Mouse (Mus musculus): ENCODE measurements around the gene Aarsd1.
"Not testable (repeated sequence)": the region's sequence is repeated elsewhere in the genome, so short reads cannot be mapped to it uniquely, and the experiment has no call there.

Gene Aarsd1

DNA sequence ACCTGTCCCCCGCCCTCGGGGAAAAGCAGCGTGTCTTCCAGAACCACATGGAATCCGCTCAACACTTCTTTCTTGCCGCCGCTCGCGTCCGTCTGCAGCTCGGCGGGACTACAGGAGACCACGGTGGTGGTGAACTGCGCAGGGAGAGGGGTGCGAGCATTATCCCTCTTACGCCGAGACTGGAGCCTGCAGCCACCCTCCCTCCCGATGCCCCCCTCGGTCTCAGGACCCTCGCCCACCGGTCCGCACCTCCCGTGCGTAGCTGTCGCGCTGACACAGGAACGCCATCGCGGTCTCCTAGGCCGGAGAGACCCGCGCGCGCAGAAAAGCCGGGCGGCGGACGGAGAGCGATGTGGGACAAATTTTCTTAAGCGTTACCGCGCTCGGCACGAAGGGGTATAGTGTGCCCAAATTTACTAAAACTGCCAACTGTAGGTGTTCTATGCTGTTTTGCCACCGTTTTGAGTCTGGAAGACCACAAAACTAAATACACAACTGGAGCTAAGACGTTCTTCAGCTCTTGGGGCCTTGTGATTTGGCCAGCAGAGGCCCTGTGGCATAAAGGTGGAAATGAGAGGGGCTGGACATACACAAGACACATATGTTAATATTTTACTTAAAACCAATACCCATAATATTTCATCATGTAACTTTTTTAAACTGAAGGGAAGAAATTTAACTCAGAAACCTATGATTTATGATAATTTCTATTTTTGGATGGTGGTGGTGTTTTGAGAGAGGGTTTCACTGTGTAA, at the start of gene Aarsd1:
Gene Aarsd1 (minus strand): TSS at position 515 of the 755 bp plus-strand sequence.
- DNase-seq (ENCODE audit: low spot score), result peak; percentile 87

GRCm38 (mm10) chr11:101466552-101466950, 49.1 kb upstream of the Aarsd1 start:
- DNase-seq (ENCODE audit: low spot score), result not testable (repeated sequence)

- peak; percentile 80 for DNase-seq (ENCODE audit: low spot score)
Measured at GRCm38 (mm10) chr11:101465869-101466551, 48.6 kb upstream of the Aarsd1 start, which contains the start of gene Vat1. Vat1 (minus strand) TSS chr11:101466230.

DNA sequence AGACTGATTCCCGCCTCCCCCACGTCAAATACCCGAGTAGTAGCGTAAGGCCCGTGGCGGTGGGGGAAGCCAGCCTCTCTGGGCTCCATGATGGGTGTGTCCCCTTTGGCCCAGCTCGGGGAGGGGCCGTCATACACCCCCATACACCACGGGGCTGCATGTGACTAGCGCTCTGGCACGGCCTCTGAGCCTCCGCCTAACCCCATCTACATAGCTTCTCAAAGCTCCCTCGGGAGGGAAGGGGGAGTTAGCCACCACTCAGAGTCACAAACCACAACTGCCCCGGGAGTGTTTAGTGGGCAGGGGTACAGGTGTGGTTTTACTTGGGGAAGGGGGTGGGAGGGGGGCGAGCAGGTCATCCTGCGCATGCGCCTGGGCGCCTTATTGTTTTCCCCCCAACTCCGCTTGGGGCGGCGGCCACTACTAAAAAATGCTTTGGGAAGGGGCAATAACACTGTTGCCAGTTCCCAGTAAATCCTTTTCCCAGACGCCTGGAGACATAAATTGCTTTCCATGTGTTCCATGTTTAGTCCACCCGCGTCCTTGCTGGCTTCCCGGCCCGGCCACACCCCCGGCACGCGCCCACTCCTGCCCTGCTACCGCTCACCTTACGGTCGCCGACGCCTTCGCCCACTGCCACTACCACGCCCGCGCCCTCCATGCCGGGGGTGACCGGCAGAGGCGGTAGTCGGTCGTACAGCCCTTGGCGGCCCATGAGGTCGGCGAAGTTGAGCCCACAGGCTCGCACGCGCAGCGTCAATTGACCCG, 47.9 kb upstream of the Aarsd1 start:
- peak; percentile 75 for DNase-seq (ENCODE audit: low spot score)

- no peak for DNase-seq (ENCODE audit: low spot score)
Measured at GRCm38 (mm10) chr11:101464211-101465100, 47.0 kb upstream of the Aarsd1 start, which contains the start of gene Rnd2. Rnd2 (plus strand) TSS chr11:101464999.

DNA sequence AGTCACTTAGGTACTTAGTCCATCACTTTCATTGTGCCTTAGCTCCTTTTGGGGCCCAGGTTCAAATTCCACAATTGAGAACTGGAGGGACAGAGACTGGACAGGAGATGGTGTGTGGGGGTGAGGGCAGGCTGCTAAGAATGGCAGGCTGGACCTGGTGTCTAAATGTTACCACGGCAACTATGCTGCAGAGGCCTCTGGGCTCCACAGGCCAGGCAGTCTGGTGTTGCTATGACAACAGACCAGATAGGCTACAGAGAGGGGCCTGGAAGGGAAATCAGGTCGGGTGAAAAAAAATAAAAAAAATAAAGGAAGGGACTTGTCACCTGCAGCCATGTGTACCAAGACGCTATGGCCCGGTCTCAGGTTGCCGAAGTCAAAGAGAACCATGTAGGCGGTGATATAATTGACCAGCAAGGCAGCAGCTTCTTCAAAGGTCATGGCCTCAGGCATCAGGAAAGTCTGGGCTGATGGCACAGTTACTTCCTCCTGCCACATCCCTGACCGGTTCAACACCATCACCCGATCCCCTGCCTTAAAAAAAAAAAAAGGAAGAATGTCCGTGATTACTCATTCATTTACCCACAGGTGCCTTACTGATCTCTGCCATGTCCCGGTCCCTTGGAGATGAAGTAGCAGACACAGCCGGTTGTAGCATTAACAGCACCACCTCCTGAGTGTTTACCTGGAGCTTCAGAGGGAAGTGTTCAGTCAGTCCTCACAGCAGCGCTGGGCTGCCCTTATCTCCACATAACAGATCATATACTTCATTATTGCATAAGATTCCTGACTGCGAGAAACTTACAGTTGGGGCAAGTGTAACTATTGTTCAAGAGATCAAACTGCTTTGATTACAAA, 45.4 kb upstream of the Aarsd1 start:
- peak; percentile 3 for DNase-seq (ENCODE audit: low spot score)

DNA sequence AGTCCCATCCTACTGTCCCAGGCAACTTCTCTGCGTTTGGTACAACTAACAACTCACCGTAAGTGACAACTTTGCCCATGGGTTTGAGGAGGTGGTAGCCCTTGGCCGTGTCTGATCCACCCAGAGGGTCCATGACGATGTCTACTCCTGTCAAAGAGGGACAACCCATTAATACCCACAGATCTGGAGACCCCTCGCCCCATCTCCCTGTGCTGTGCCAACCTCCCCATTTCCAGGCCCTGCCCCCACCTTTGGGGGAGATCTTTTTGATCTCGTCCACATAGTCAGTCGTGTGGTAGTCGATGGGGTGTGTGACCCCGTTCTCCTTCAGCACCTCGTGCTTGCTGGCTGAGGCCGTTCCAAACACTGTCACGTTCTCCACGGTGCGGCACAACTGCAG, 44.7 kb upstream of the Aarsd1 start:
- peak; percentile 6 for DNase-seq (ENCODE audit: low spot score)

DNA sequence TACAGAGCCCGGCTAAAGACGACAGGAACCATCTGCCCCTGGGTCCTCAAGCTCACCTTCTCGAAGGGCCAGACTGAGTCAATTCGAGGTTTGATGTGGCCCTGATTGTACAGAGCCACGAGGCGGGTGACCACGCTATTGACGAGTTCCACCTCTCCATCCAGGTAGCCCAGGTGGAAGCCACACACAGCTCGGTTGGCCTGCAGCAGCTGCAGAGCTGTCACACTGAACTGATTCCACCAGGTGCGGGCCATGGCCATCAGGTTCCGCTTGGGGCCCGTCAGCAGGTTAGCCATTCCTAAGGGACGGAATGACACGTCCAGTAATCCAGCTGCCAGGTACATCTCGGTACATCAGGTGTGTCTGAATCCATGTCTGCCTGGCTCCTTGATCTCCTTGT, 42.9 kb upstream of the Aarsd1 start:
- DNase-seq (ENCODE audit: low spot score), result no peak

DNA sequence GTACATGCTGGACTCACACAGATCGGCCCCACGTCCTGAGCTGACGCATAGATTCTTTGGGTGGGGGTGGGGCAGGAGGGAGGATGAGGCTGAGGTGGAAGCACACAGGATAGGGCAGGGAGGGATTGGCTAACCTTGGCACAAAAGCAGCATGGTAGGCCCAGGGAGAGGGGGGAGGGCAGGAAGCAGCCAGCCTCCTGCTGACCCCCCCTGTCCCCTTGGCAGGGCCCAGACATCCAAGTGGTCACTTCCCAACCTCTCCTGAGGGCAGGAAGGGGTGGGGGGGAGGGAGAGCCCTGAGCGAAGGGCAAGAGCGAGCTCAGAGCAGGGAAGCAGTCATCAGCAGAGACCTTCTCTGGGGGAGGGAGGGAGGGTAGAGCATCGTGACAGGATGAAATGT, 42.3 kb upstream of the Aarsd1 start:
- DNase-seq (ENCODE audit: low spot score), result no peak

DNA sequence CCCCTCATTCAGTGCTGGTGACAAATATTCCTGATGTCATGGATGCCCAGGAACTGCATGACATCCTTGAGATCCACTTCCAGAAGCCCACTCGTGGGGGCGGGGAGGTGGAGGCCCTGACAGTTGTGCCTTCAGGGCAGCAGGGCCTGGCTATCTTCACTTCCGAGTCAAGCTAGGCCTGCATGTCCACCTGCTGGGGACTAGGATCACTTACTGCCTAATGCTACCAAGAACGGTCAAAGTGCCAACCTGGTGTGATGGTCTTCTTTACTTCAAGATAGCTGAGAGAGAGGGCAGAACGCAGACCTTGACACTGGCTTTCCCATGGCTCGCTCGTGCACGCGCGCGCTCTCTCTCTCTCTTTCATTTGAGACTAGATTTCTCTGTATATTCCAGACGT, 40.8 kb upstream of the Aarsd1 start:
- no peak for DNase-seq (ENCODE audit: low spot score)

DNA sequence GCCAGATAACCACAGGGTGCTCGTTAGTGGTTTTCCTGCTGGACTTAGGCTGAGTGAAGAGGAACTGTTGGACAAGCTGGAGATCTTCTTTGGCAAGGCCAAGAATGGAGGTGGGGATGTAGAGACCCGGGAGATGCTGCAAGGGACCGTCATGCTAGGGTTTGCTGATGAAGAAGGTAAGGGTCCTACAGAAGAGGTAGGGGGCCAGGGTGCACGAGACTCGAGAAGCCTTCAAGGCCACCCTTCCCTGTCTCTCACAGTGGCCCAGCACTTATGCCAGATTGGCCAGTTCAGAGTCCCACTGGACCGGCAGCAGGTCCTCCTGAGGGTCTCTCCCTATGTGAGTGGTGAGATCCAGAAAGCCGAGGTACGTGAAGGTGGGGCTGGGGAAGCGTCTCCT, 40.2 kb upstream of the Aarsd1 start:
- no peak for DNase-seq (ENCODE audit: low spot score)

DNA sequence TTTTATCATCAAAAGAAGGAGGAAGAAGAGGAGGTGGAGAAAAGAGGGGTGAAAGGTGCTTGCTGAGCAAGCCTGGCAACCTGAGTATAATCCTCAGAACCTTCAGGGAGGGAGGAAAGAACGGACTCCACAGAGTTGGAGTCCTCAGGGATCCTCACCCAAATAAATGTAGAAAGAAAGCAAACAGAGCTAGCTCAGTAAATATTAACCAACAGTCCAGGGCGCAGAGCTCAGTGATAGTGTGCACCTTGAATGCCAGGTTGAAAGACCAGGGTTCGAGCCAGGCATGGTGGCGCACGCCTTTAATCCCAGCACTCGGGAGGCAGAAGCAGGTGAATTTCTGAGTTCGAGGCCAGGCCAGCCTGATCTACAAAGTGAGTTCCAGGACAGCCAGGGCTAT, 38.2 kb upstream of the Aarsd1 start:
- no peak for DNase-seq (ENCODE audit: low spot score)

DNA sequence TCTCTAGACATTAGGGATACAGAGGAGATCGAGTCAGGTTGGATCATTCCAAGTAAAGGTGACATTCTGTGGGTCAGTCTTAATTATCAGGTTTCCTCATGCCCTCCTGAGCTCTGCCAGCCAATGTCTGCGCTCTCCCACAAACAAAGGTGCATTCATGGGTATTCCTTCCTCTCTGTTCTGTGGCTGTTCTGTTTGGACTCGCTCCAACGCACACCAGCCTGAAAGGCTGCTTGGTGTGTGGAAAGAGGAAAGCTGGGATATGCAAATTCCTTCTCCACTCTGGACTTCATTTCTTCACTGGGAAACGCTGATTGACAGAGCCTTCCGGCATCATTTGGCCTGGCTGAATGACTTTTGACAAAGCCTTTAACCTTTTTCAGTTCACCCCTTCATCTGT, 37.3 kb upstream of the Aarsd1 start:
- DNase-seq (ENCODE audit: low spot score), result no peak

DNA sequence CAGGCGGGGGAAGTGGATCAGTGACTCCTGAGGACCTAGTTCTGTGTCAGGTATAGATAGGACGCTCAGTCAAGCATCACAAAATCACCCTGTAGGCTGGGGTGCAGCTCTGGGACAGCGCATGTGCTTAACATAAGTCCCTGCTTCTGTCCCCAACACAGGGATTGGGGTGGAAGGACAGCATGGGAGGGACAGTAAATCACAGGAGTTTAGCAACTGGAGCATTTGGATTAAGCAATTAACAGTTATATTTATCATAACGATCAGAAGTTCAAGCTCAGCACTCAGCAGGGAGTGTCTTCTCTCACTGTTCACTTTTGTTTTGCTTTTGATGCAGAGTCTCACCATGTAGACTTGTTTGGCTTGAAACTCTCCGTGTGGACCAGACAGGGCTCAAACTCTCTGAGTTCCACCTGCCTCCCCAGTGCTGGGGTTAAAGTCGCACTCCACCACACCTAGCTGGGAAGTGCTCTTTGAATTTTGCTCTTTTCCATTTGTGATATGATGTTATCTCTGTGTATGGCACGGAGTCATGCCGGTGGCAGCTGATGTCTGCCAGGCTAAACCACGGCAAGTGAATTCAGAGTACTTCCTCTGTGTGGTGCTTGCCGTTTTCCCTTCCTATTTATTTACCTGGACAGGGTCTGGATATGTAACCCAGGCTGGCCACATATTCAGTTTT, 34.8 kb upstream of the Aarsd1 start:
- DNase-seq (ENCODE audit: low spot score), result no peak

- no peak for DNase-seq (ENCODE audit: low spot score)
Measured at GRCm38 (mm10) chr11:101451536-101451935, 34.1 kb upstream of the Aarsd1 start.

DNA sequence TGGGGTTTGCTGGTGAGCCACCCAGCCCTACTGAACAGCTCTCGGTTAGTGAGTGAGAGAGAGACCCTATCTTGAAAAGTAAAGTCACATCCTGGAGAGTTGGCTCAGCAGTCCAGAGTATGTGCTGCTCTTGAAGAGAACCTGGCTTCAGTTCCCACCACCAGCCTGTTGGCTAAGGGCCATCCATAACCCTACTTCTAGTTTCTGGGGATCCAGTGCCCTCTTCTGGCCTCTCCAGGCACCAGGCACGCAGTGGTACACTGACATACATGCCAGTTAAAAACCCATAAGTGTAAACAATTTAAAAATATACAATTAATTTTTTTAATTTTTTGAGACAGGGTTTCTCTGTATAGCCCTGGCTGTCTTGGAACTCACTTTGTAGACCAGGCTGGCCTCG, 33.0 kb upstream of the Aarsd1 start:
- DNase-seq (ENCODE audit: low spot score), result no peak

DNA sequence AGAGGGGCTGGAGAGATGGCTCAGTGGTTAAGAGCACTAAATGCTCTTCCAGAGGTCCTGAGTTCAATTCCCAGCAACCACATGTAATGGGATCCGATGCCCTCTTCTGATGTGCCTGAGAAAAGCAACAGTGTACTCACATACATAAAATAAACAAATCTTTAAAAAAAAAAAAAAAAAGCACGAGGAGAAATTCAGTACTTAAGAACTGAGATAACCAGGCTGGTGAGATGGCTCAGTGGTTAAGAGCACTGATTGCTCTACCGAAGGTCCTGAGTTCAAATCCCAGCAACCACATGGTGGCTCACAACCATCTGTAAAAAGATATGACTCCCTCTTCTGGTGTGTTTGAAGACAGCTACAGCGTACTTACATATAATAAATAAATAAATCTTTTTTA, 32.2 kb upstream of the Aarsd1 start:
- not testable (repeated sequence) for DNase-seq (ENCODE audit: low spot score)

DNA sequence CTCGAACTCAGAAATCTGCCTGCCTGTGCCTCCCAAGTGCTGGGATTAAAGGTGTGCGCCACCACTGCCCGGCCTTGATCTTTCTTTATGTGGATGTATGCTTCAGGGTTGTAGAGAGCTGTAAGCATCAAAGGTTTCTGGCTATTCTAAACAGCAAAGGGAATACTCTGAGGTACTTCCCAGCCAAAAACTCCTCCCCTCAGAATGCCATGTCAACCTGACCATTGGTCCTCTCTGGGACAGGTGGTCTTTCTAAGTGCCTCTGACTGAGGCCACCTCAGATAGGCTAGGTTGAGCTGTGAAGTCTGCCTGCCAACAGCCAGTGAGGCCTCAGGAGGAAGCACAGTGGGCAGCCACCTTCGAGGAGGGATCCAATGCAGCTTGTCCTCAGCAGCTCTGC, 31.5 kb upstream of the Aarsd1 start:
- DNase-seq (ENCODE audit: low spot score), result no peak

DNA sequence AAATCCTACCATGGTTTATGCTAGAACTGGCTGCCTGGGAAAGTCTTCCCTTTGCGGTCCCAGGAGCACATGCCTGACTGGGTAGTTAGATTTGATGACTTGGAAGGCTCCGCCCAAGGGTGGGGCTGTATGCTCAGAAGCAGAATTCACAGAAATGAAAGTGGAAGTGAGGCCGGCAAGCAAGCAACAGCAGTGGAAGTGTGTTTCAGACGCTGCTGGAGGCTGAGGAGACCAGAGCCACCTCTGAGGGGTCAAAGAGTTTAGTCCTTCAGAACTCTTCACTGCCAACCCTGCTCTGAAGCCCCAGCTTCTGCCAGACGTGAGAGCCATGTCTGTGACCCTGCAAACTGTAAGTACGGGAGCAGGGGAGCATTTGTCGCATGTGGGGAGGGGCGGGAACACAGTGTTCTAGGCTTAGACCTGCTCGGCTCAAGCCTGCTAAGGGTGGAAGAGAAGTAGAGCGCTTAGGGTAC, 30.9 kb upstream of the Aarsd1 start, which contains the start of gene Ifi35:
Gene Ifi35 (plus strand): TSS at position 134 of the 473 bp plus-strand sequence.
- peak; percentile 62 for DNase-seq (ENCODE audit: low spot score)

GRCm38 (mm10) chr11:101447786-101448185, 30.4 kb upstream of the Aarsd1 start:
- no peak for DNase-seq (ENCODE audit: low spot score)
